Mouse (Mus musculus) ES-E14 (cell line): Measurements from ENCODE around the gene Usp48.

Experiments used
- HCFC1 ChIP-seq: IDR thresholded peaks from 2 replicates; pipeline ENCODE4 v1.6.1; 2012; ENCODE audit warnings: low read length, inconsistent platforms, borderline replicate concordance; ENCODE audit not compliant: insufficient read depth
- ZC3H11A ChIP-seq: IDR thresholded peaks from 2 replicates; pipeline ENCODE4 v1.6.1; 2012; ENCODE audit warnings: low read depth, mild to moderate bottlenecking, inconsistent platforms, low read length, borderline replicate concordance

- TF ChIP-seq HCFC1 (no peak), ZC3H11A (no peak)
Measured at GRCm38 (mm10) chr4:137661078-137661450, 67.5 kb downstream of the Usp48 start.
